Mouse (Mus musculus) B cell, adult 67 days (primary cell): Measurements from ENCODE around the gene Zfp385c. TPM values are rescaled to one million over a fixed set of nuclear protein-coding genes. Genes with fewer than 3 reads are reported as not detected.

Source experiments
- total RNA-seq, 2 experiments: library from RNA; stranded (reverse); gene quantifications; 4 replicates each; pipeline ENCODE4 v1.2.4; 2023

Gene Zfp385c
- total RNA-seq, result not detected

GRCm38 (mm10) chr11:100692164-100692616, at the start of gene Zfp385c:
Gene Zfp385c (minus strand): TSS chr11:100692455.

GRCm38 (mm10) chr11:100738066-100738604, 45.9 kb upstream of the Zfp385c start, which contains the start of gene Rab5c:
Gene Rab5c (minus strand): TSS chr11:100738215.

GRCm38 (mm10) chr11:100713735-100714533, 21.7 kb upstream of the Zfp385c start, which contains the start of gene Hspb9:
Gene Hspb9 (plus strand): TSS chr11:100713850.

GRCm38 (mm10) chr11:100711783-100712615, 19.7 kb upstream of the Zfp385c start, which contains the start of gene Kat2a:
Gene Kat2a (minus strand): TSS chr11:100712465.

GRCm38 (mm10) chr11:100703851-100704531, 11.7 kb upstream of the Zfp385c start, which contains the start of gene Dhx58:
Gene Dhx58 (minus strand): TSS chr11:100704271.

GRCm38 (mm10) chr11:100619982-100620381, 72.3 kb downstream of the Zfp385c start, which contains the start of gene Dnajc7:
Gene Dnajc7 (minus strand): TSS chr11:100620168.

GRCm38 (mm10) chr11:100618761-100619484, 73.3 kb downstream of the Zfp385c start, which contains the start of gene Nkiras2:
Gene Nkiras2 (plus strand): TSS chr11:100619244.

Other genes with a start within 250 kb of the Zfp385c start
- gene Klhl11, start 219.7 kb downstream of the Zfp385c start, total RNA-seq, result 10 to 100 TPM; 26.9 to 29.7 TPM
- 100 to 1,000 TPM; 147 to 175 TPM for gene Acly, start 164.5 kb downstream of the Zfp385c start, total RNA-seq
- gene Ttc25, start 146.8 kb downstream of the Zfp385c start, total RNA-seq, result 1 to 10 TPM in 1 of 2 experiments, under 1 TPM in 1; 0.49 to 1.1 TPM
- gene Cnp, start 117.6 kb downstream of the Zfp385c start, total RNA-seq, result 100 to 1,000 TPM; 194 to 195 TPM
- gene Nkiras2, start 73.2 kb downstream of the Zfp385c start, total RNA-seq, result 10 to 100 TPM; 26.7 to 31.0 TPM
- 100 to 1,000 TPM; 510 to 568 TPM for gene Dnajc7, start 72.3 kb downstream of the Zfp385c start, total RNA-seq
- gene Dhx58, start 11.8 kb upstream of the Zfp385c start, total RNA-seq, result 10 to 100 TPM; 18.5 to 34.8 TPM
- 10 to 100 TPM; 41.1 to 44.3 TPM for gene Kat2a, start 20.0 kb upstream of the Zfp385c start, total RNA-seq
- not detected for gene Hspb9, start 21.4 kb upstream of the Zfp385c start, total RNA-seq
- 100 to 1,000 TPM; 128 to 139 TPM for gene Rab5c, start 45.8 kb upstream of the Zfp385c start, total RNA-seq
- 1 to 10 TPM; 3.0 to 4.3 TPM for gene Kcnh4, start 67.5 kb upstream of the Zfp385c start, total RNA-seq
- gene Hcrt, start 70.5 kb upstream of the Zfp385c start, total RNA-seq, result not detected
- 10 to 100 TPM; 15.8 to 22.5 TPM for gene Ghdc, start 78.5 kb upstream of the Zfp385c start, total RNA-seq
- gene Stat5b, start 158.3 kb upstream of the Zfp385c start, total RNA-seq, result 10 to 100 TPM; 72.9 to 73.0 TPM
- 10 to 100 TPM; 40.0 to 40.6 TPM for gene Stat5a, start 166.9 kb upstream of the Zfp385c start, total RNA-seq
- gene Stat3, start 247.1 kb upstream of the Zfp385c start, total RNA-seq, result 100 to 1,000 TPM; 218 to 234 TPM